Mouse (Mus musculus): ENCODE results near the gene Gm19402. TPM values are rescaled to one million over a fixed set of nuclear protein-coding genes. Genes with fewer than 3 reads are reported as not detected.

Gm19402 gene
- total and polyA plus RNA-seq, 2 experiments, result not detected

- 3% methylated on average over 35 of the region's 35 CpGs for WGBS
- no peak for DNase-seq (ENCODE audit: extremely low read depth, low read depth, low spot score)
- Histone ChIP-seq H3K79me2 (ENCODE audit: control insufficient read depth, insufficient read depth, low read length) (no peaks in the 10 kb centered on the region), H3K4me3 (ENCODE audit: insufficient read depth, low read depth, low read length) (no peak overlapping the region), H3K27ac (replicated peaks; ENCODE audit: insufficient read depth, low read depth, low read length) (no peak overlapping the region), H3K9ac (ENCODE audit: low read depth, low read length) (no peak overlapping the region), H3K36me3 (ENCODE audit: control insufficient read depth, insufficient read depth, low read length) (no peaks in the 10 kb centered on the region), H3K27me3 (ENCODE audit: control insufficient read depth, insufficient read depth, low read length) (0 out of 2 replicates have a peak, but pooled peaks cover 4% of the 10 kb centered on the region), H3K4me1 (ENCODE audit: control insufficient read depth, insufficient read depth, low read length) (no peaks in the 10 kb centered on the region)
- TF ChIP-seq CTCF (IDR thresholded peaks at IDR 0.05; ENCODE audit: low read depth, low read length), result no peak
- TF ChIP-seq POLR2A (IDR thresholded peaks at IDR 0.05; ENCODE audit: extremely low read depth, insufficient read depth, low read length), result no peak
These were observed 13.0 kb downstream of the Gm19402 start for GRCm38 (mm10) chr10:77677562-77677961.

- Histone ChIP-seq H3K27me3 (ENCODE audit: control insufficient read depth, insufficient read depth, low read length) (0 out of 2 replicates have a peak, but pooled peaks cover 4% of the 10 kb centered on the region), H3K79me2 (ENCODE audit: control insufficient read depth, insufficient read depth, low read length) (no peaks in the 10 kb centered on the region), H3K9ac (ENCODE audit: low read depth, low read length) (no peak overlapping the region), H3K4me1 (ENCODE audit: control insufficient read depth, insufficient read depth, low read length) (no peaks in the 10 kb centered on the region), H3K27ac (replicated peaks; ENCODE audit: insufficient read depth, low read depth, low read length) (no peak overlapping the region), H3K36me3 (ENCODE audit: control insufficient read depth, insufficient read depth, low read length) (no peaks in the 10 kb centered on the region), H3K4me3 (ENCODE audit: insufficient read depth, low read depth, low read length) (no peak overlapping the region)
- 68% methylated on average over 13 of the region's 13 CpGs for WGBS
- TF ChIP-seq CTCF (IDR thresholded peaks at IDR 0.05; ENCODE audit: low read depth, low read length) (no peak), POLR2A (IDR thresholded peaks at IDR 0.05; ENCODE audit: extremely low read depth, insufficient read depth, low read length) (no peak)
- no peak for DNase-seq (ENCODE audit: extremely low read depth, low read depth, low spot score)
These were observed 16.8 kb downstream of the Gm19402 start for GRCm38 (mm10) chr10:77673765-77674164.

GRCm38 (mm10) chr10:77671519-77671918 lies 19.0 kb downstream of the Gm19402 start:
- Histone ChIP-seq H3K4me1 (ENCODE audit: control insufficient read depth, insufficient read depth, low read length) (no peaks in the 10 kb centered on the region), H3K36me3 (ENCODE audit: control insufficient read depth, insufficient read depth, low read length) (no peaks in the 10 kb centered on the region), H3K4me3 (ENCODE audit: insufficient read depth, low read depth, low read length) (no peak overlapping the region), H3K27ac (replicated peaks; ENCODE audit: insufficient read depth, low read depth, low read length) (no peak overlapping the region), H3K79me2 (ENCODE audit: control insufficient read depth, insufficient read depth, low read length) (no peaks in the 10 kb centered on the region), H3K9ac (ENCODE audit: low read depth, low read length) (no peak overlapping the region), H3K27me3 (ENCODE audit: control insufficient read depth, insufficient read depth, low read length) (no peaks in the 10 kb centered on the region)
- 30% methylated on average over 4 of the region's 4 CpGs for WGBS
- DNase-seq (ENCODE audit: extremely low read depth, low read depth, low spot score), result no peak
- no peak for TF ChIP-seq CTCF (IDR thresholded peaks at IDR 0.05; ENCODE audit: low read depth, low read length)
- no peak for TF ChIP-seq POLR2A (IDR thresholded peaks at IDR 0.05; ENCODE audit: extremely low read depth, insufficient read depth, low read length)

DNA sequence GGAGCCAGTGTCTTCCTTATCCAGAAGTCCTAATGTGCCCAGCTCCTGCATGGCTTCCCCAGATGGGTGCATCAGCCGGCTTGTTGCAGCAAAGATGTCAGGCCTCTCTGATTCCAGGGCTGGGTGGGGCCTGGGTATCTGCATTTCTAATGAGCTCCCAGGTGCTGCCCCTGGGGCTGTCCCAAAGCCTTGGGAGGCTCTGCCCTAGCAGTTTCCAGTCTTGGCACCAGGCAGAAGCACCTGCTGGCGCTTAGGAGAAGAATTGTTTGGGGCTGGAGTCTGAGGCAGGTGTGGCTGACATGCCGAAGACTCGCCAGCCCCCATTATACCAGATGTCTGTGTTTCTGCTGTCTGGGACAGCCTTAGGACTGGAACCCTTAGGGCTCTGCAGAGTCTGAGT lies 19.8 kb downstream of the Gm19402 start:
- Histone ChIP-seq H3K4me3 (ENCODE audit: insufficient read depth, low read depth, low read length) (no peak overlapping the region), H3K79me2 (ENCODE audit: control insufficient read depth, insufficient read depth, low read length) (no peaks in the 10 kb centered on the region), H3K36me3 (ENCODE audit: control insufficient read depth, insufficient read depth, low read length) (no peaks in the 10 kb centered on the region), H3K27me3 (ENCODE audit: control insufficient read depth, insufficient read depth, low read length) (no peaks in the 10 kb centered on the region), H3K4me1 (ENCODE audit: control insufficient read depth, insufficient read depth, low read length) (no peaks in the 10 kb centered on the region), H3K9ac (ENCODE audit: low read depth, low read length) (no peak overlapping the region), H3K27ac (replicated peaks; ENCODE audit: insufficient read depth, low read depth, low read length) (no peak overlapping the region)
- DNase-seq (ENCODE audit: extremely low read depth, low read depth, low spot score), result no peak
- WGBS, result 83% methylated on average over 4 of the region's 4 CpGs
- no peak for TF ChIP-seq POLR2A (IDR thresholded peaks at IDR 0.05; ENCODE audit: extremely low read depth, insufficient read depth, low read length)
- TF ChIP-seq CTCF (IDR thresholded peaks at IDR 0.05; ENCODE audit: low read depth, low read length), result no peak

- no peak overlapping the region for H3K27ac ChIP-seq (replicated peaks; ENCODE audit: insufficient read depth, low read depth, low read length)
These were observed 23.2 kb downstream of the Gm19402 start for GRCm38 (mm10) chr10:77667402-77667801.

DNA sequence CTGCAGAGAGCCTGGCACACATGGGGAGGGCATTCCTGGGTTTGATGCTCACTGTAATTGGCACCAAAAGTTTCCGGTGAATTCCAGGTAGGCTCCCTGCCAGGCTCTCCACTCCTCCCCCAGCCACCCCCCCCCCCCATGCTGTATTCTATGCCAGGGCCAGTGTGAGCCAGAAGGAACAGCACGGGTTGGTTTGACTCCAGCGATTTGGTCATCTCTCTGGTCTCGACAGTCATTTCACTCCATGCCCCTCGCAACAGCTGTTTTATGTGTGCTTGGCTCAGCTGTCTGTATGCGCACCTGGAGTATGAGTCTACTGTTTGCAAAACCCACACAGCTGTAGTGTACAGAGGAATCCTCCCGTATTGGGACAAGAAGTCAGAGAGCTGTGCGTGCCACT lies 24.2 kb downstream of the Gm19402 start:
- no peak overlapping the region for H3K9ac ChIP-seq (ENCODE audit: low read depth, low read length)
- H3K79me2 ChIP-seq (ENCODE audit: control insufficient read depth, insufficient read depth, low read length), result no peaks in the 10 kb centered on the region
- no peak overlapping the region for H3K27ac ChIP-seq (replicated peaks; ENCODE audit: insufficient read depth, low read depth, low read length)
- WGBS, result 63% methylated on average over 8 of the region's 8 CpGs
- no peaks in the 10 kb centered on the region for H3K27me3 ChIP-seq (ENCODE audit: control insufficient read depth, insufficient read depth, low read length)
- H3K36me3 ChIP-seq (ENCODE audit: control insufficient read depth, insufficient read depth, low read length), result no peaks in the 10 kb centered on the region
- H3K4me3 ChIP-seq (ENCODE audit: insufficient read depth, low read depth, low read length), result no peak overlapping the region
- H3K4me1 ChIP-seq (ENCODE audit: control insufficient read depth, insufficient read depth, low read length), result no peaks in the 10 kb centered on the region
- TF ChIP-seq CTCF (IDR thresholded peaks at IDR 0.05; ENCODE audit: low read depth, low read length), result no peak
- no peak for TF ChIP-seq POLR2A (IDR thresholded peaks at IDR 0.05; ENCODE audit: extremely low read depth, insufficient read depth, low read length)
- no peak for DNase-seq (ENCODE audit: extremely low read depth, low read depth, low spot score)

More at GRCm38 (mm10) chr10:77667402-77667801, 23.2 kb downstream of the Gm19402 start:
- H3K9ac ChIP-seq (ENCODE audit: low read depth, low read length), result no peak overlapping the region
- H3K4me3 ChIP-seq (ENCODE audit: insufficient read depth, low read depth, low read length), result no peak overlapping the region
- DNase-seq (ENCODE audit: extremely low read depth, low read depth, low spot score), result no peak
- no peaks in the 10 kb centered on the region for H3K36me3 ChIP-seq (ENCODE audit: control insufficient read depth, insufficient read depth, low read length)
- no peak for TF ChIP-seq POLR2A (IDR thresholded peaks at IDR 0.05; ENCODE audit: extremely low read depth, insufficient read depth, low read length)
- no peak for TF ChIP-seq CTCF (IDR thresholded peaks at IDR 0.05; ENCODE audit: low read depth, low read length)
- H3K27me3 ChIP-seq (ENCODE audit: control insufficient read depth, insufficient read depth, low read length), result no peaks in the 10 kb centered on the region
- WGBS, result 69% methylated on average over 4 of the region's 4 CpGs
- no peaks in the 10 kb centered on the region for H3K79me2 ChIP-seq (ENCODE audit: control insufficient read depth, insufficient read depth, low read length)
- no peaks in the 10 kb centered on the region for H3K4me1 ChIP-seq (ENCODE audit: control insufficient read depth, insufficient read depth, low read length)

All from liver, adult 2 months (tissue).